Mouse (Mus musculus) neural tube, embryonic 11.5 days (tissue): Measurements from ENCODE around the gene Tmbim4. TPM values are rescaled to one million over a fixed set of nuclear protein-coding genes. Genes with fewer than 3 reads are reported as not detected.

ENCODE experiments used
- ATAC-seq: fragments of 200-750 bp; cut with Nextera tagmentation; 2 replicates; pipeline ENCODE4 v1.8.0; 2017; ENCODE audit warnings: moderate number of reproducible peaks, mild to moderate bottlenecking, moderate TSS enrichment, moderate library complexity; ENCODE audit not compliant: insufficient read depth, low FRiP score, low TSS enrichment
- DNase-seq: peaks from one replicate; pipeline ENCODE4 v3.0.0-alpha.2; 2015; ENCODE audit warnings: low spot score
- H3K27ac ChIP-seq: fragments of 300-500 bp; sonication (generic); 2 replicates; pipeline ENCODE4 v1.5.1; 2014; ENCODE audit warnings: low read depth, mild to moderate bottlenecking, low read length
- H3K27me3 ChIP-seq: fragments of 300-500 bp; sonication (generic); 2 replicates; pipeline ENCODE4 v1.6.1; 2014; ENCODE audit warnings: mild to moderate bottlenecking, low read length, mixed read lengths; ENCODE audit not compliant: control insufficient read depth, insufficient read depth
- H3K36me3 ChIP-seq: fragments of 300-500 bp; sonication (generic); 2 replicates; pipeline ENCODE4 v1.6.1; 2014; ENCODE audit warnings: mild to moderate bottlenecking, low read length, moderate library complexity, mixed read lengths; ENCODE audit not compliant: control insufficient read depth, insufficient read depth
- H3K4me1 ChIP-seq: fragments of 300-500 bp; sonication (generic); 2 replicates; pipeline ENCODE4 v1.6.1; 2014; ENCODE audit warnings: low read length, mixed read lengths; ENCODE audit not compliant: control insufficient read depth, insufficient read depth
- H3K4me2 ChIP-seq: fragments of 300-500 bp; sonication (generic); 2 replicates; pipeline ENCODE4 v1.6.1; 2014; ENCODE audit warnings: low read depth, mild to moderate bottlenecking, moderate library complexity
- H3K4me3 ChIP-seq: fragments of 300-500 bp; sonication (generic); 2 replicates; pipeline ENCODE4 v1.5.1; 2014; ENCODE audit warnings: low read depth, low read length
- H3K9ac ChIP-seq: fragments of 300-500 bp; sonication (generic); 2 replicates; pipeline ENCODE4 v1.6.1; 2014; ENCODE audit warnings: mild to moderate bottlenecking, low read length
- H3K9me3 ChIP-seq: fragments of 300-500 bp; sonication (generic); 2 replicates; pipeline ENCODE4 v1.6.1; 2016; ENCODE audit warnings: low read length; ENCODE audit not compliant: control insufficient read depth
- WGBS: fragments of 180-500 bp; shearing (Covaris S2); extraction: QIAGEN DNeasy Blood & Tissue Kit; methylation state at CpG from one replicate; pipeline ENCODE4 v1.1.7; 2014; 5-methylcytosine and 5-hydroxymethylcytosine counted together
- polyA plus RNA-seq: library from polyadenylated mRNA; unstranded; fragments of >200 nt; fragmentation: Nextera tagmentation; extraction: Ambion mirVana; gene quantifications from 2 replicates; pipeline ENCODE4 v1.2.1, GENCODE M21; 2014

The Tmbim4 gene
- polyA plus RNA-seq, 1 experiment from 2014 or later = 85.4 TPM

DNA sequence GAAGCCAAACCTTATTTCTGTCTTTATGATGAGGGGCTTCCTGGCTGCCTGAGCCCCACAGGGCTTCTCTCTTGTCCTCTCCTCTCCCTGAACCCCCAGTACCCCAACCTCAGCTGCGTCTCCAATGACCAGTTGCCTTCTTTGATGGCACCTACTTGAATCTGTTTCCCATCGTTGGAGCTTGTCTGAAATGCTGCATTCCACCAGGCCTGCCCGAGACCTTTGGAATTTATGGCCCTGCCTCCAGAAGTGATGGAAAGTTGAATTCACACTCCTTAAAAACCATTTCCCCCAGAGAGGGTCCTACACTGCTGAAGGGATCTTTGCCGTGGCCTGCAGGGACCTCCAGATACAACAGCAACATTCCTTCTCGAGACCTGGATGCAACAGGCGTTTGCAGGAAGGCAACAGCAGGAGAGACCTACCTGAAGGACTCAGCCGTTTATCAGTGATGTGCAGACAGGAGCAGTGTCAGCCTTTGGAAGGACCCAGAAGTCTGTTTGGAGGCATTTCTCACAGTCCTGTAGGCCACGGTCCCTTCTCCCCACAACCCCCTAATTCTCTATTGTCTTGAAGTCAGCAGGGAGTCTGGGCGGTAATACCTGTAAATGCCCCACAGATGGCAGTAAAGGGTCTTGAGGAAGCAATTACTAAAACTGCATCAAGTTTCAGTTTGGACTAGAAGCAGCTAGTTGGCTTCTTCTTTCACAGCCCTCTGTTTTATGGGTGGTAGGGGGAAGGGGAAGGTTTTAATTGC is 45.8 kb downstream of the Tmbim4 start:
- no peaks in the 10 kb centered on the region for H3K4me1 ChIP-seq
- DNase-seq = peak; percentile 57
- H3K36me3 ChIP-seq = no peaks in the 10 kb centered on the region
- H3K9ac ChIP-seq = no peak overlapping the region
- whole genome bisulfite sequencing = 18% methylated on average over 9 of the region's 9 CpGs
- no peak overlapping the region for H3K4me3 ChIP-seq
- H3K4me2 ChIP-seq = no peak overlapping the region
- H3K27ac ChIP-seq = no peak overlapping the region
- no peaks in the 10 kb centered on the region for H3K27me3 ChIP-seq
- no peaks in the 10 kb centered on the region for H3K9me3 ChIP-seq
- ATAC-seq = no peak

DNA sequence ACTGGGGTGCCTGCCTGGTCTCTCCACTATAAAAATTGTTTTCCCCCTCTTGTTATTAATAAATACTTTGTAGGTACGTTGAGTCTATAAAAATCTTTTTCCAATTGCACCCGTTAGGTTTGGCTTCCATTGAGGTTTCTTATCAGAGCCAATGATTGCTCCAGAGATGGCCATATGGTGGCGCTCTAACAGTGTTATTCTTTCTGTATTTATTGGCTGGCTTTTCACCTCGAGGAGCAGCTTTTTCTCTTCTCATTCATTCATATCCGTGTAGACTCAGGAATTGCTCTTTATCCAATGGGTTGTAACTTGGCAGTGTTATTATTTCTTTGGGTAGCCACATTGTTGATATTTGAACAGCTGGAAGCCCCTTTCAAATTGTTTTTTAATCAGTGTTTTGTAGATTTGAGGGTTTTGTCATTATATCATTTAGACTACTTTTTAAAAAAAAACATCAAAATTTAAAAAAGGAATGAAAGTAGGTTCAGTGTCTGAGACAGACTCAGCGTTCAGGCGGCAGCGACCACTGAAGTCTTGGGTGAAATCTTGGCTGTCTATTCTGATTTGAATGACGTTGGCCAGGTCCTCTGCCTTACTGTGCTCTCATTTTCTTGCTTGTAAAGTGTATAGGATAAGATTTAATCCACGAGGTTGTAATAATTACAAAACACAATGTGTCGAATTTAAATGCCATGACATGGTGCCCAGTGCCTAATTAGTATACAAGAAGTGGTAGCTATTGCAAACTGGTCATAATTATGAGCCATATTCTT is 49.7 kb downstream of the Tmbim4 start:
- 65% methylated on average over 11 of the region's 11 CpGs for WGBS
- DNase-seq = no peak
- no peak overlapping the region for H3K4me3 ChIP-seq

DNA sequence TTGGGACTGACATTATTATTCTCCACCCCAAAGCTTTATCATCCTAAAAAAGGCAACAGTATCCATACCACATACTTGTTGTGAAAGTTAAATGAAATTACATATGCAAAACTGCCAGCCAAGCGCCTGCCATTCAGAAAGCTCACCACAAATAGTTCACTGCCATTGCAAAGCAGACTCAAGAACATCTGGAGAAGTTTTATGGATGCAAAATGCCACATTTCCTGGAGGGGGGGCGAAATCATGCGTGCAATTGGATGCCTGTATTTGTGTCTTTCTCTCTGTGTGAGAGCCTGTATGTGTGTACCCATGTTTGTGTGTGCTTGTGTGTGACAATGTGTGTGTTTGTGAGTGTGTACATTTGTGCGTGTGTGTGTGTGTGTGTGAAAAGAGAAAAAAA is 50.4 kb downstream of the Tmbim4 start:
- H3K4me2 ChIP-seq = no peak overlapping the region
- DNase-seq (no peak), ATAC-seq (no peak)
- no peak overlapping the region for H3K4me3 ChIP-seq
- no peaks in the 10 kb centered on the region for H3K4me1 ChIP-seq
- no peaks in the 10 kb centered on the region for H3K27me3 ChIP-seq
- H3K36me3 ChIP-seq = no peaks in the 10 kb centered on the region
- 77% methylated on average over 4 of the region's 4 CpGs for whole genome bisulfite sequencing
- H3K9me3 ChIP-seq = no peaks in the 10 kb centered on the region
- H3K27ac ChIP-seq = no peak overlapping the region
- no peak overlapping the region for H3K9ac ChIP-seq

More for the DNA sequence above, 49.7 kb downstream of the Tmbim4 start:
- ATAC-seq = no peak
- Histone ChIP-seq H3K27ac (no peak overlapping the region), H3K27me3 (no peaks in the 10 kb centered on the region), H3K9me3 (no peaks in the 10 kb centered on the region), H3K36me3 (no peaks in the 10 kb centered on the region), H3K4me2 (no peak overlapping the region), H3K9ac (no peak overlapping the region), H3K4me1 (no peaks in the 10 kb centered on the region)

DNA sequence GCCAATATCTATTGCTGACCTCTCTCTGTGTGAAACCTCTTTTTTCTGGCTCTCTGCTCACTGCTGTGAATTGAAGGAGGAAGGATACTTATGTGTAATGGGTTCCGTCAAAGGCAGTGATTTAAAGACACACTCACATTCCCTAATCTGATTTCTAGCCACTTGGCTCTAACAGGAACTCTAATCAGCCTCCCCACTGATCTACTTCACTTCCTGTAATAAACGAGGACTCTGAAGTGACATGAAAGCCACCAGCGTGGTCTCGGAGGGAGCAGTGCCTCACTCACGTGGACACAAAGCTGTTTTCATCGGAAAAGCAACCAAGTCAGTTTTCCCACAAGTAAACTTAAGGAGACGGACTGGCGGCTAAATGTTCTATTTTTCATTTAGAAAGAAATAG is 51.4 kb downstream of the Tmbim4 start:
- no peak overlapping the region for H3K9ac ChIP-seq
- no peak overlapping the region for H3K4me2 ChIP-seq
- H3K4me3 ChIP-seq = no peak overlapping the region
- DNase-seq = no peak
- H3K27me3 ChIP-seq = no peaks in the 10 kb centered on the region
- no peaks in the 10 kb centered on the region for H3K9me3 ChIP-seq
- no peaks in the 10 kb centered on the region for H3K36me3 ChIP-seq
- ATAC-seq = no peak
- no peak overlapping the region for H3K27ac ChIP-seq
- H3K4me1 ChIP-seq = no peaks in the 10 kb centered on the region
- WGBS = 40% methylated on average over 8 of the region's 8 CpGs

DNA sequence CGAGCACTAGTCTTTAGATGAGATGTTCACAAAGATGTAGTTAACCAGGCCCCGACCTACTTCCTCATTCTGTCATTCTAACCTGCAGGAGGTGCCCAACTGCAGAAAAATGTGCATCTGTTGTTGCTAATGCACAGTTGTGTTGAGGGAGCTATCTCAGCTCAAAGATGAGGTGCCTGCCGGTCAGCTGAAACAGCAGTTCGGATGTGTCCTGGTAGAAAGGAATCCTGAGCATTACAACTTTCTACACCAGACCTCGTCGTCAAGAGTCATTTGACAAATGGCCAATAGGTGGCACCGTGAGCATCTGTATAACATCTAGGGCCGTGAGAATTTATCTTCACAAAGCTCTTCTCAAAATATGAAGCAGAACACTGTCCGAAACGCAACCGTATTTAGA is 55.8 kb downstream of the Tmbim4 start:
- Histone ChIP-seq H3K27me3 (no peaks in the 10 kb centered on the region), H3K36me3 (no peaks in the 10 kb centered on the region), H3K27ac (no peak overlapping the region), H3K9me3 (no peaks in the 10 kb centered on the region), H3K4me3 (no peak overlapping the region), H3K4me1 (no peaks in the 10 kb centered on the region), H3K4me2 (no peak overlapping the region), H3K9ac (no peak overlapping the region)
- WGBS = 34% methylated on average over 11 of the region's 11 CpGs
- ATAC-seq (no peak), DNase-seq (peak; percentile 66)

DNA sequence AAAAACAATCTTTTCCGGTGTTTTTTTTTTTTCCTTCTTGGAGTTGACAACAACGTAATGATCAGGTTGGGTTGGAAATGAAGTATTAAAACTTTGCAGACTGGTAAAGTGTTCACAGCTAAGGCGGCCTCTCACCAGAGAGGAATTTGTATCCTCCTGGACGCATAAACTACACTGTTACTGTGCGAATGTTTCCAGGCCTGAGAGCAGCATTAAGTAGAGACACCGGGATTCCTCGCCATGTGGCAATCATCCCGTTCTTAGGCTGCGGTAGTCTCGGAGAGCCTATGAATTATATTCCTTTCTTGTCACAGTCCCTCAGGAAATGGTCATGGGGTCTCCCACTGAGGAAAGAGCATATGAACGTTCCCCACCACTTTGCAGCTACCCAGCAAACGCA is 66.4 kb downstream of the Tmbim4 start:
- no peak overlapping the region for H3K9ac ChIP-seq
- no peaks in the 10 kb centered on the region for H3K9me3 ChIP-seq
- H3K27me3 ChIP-seq = no peaks in the 10 kb centered on the region
- DNase-seq (no peak), ATAC-seq (no peak)
- H3K4me1 ChIP-seq = peaks cover 5% of the 10 kb centered on the region
- no peak overlapping the region for H3K27ac ChIP-seq
- H3K36me3 ChIP-seq = no peaks in the 10 kb centered on the region
- 61% methylated on average over 12 of the region's 12 CpGs for WGBS
- no peak overlapping the region for H3K4me2 ChIP-seq
- H3K4me3 ChIP-seq = no peak overlapping the region

DNA sequence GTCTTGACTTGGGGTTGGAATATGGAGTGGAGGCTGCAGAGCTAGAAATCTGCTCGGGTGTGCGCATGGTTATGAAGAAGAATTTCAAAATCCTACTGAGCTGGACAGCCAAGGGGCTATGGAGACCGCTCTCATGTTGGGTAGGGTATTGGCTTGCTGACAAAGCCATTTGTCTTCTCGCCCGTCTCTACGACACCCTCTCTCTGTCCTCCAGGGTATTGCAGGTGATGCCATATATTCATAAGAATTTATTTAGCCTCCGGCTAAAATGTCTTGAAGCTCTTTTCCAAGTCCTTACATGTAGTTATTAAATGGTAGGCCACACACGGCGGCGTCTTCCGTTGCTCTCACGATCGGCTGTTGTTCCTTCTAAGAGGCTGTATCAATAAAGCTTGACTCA is 68.6 kb downstream of the Tmbim4 start:
- Histone ChIP-seq H3K27ac (no peak overlapping the region), H3K9ac (no peak overlapping the region), H3K4me1 (peaks cover 7% of the 10 kb centered on the region), H3K4me3 (no peak overlapping the region), H3K36me3 (no peaks in the 10 kb centered on the region), H3K27me3 (no peaks in the 10 kb centered on the region), H3K4me2 (no peak overlapping the region), H3K9me3 (no peaks in the 10 kb centered on the region)
- DNase-seq (no peak), ATAC-seq (no peak)
- 94% methylated on average over 13 of the region's 13 CpGs for WGBS

DNA sequence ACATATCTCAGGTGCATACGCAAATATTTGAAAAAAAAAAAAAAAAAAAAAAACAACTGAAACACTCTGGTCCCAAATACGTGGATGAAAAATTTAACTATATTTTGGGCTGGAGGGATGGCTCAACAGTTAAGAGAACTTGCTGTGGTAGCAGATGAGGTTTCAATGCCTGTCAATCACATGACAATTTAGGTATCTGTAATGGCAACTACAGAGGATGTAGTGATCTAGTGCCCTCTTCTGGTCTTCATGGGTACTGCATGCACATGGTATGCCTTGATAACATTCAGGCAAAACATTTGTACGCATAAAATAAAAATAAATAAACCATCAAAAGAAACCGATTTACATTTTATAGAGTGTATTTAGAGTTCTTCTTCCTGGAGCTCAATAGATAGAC is 69.4 kb downstream of the Tmbim4 start:
- Histone ChIP-seq H3K4me3 (no peak overlapping the region), H3K27me3 (no peaks in the 10 kb centered on the region), H3K9ac (no peak overlapping the region), H3K36me3 (no peaks in the 10 kb centered on the region), H3K27ac (no peak overlapping the region), H3K4me1 (peaks cover 7% of the 10 kb centered on the region), H3K9me3 (no peaks in the 10 kb centered on the region), H3K4me2 (no peak overlapping the region)
- ATAC-seq (no peak), DNase-seq (no peak)
- 80% methylated on average over 4 of the region's 4 CpGs for WGBS

DNA sequence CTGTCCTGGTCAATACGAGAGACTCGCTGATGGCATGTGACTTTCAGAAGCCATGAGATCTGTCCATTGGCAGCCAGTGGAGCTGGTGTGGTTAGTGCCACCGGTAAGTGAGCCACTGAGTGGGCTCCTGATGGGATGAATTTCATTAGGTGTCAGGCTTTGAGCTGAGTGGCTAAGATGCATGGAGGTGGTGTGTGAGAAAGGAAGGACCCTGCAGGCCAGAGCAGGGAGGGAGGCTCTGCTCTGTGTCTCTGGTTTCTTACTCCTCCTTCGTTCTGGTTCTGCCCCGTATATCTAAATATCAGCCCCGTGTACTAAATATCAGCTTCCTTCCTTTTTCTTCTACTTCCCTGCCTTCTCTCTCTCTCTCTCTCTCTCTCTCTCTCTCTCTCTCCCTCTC is 69.9 kb downstream of the Tmbim4 start:
- ATAC-seq (no peak), DNase-seq (no peak)
- no peaks in the 10 kb centered on the region for H3K36me3 ChIP-seq
- H3K27me3 ChIP-seq = no peaks in the 10 kb centered on the region
- H3K4me1 ChIP-seq = peaks cover 7% of the 10 kb centered on the region
- H3K9ac ChIP-seq = no peak overlapping the region
- WGBS = 75% methylated on average over 6 of the region's 6 CpGs
- H3K9me3 ChIP-seq = no peaks in the 10 kb centered on the region
- no peak overlapping the region for H3K27ac ChIP-seq
- H3K4me3 ChIP-seq = no peak overlapping the region
- H3K4me2 ChIP-seq = no peak overlapping the region
